Mouse (Mus musculus): Measurements from ENCODE around the gene Gm21865.
"Not testable (repeated sequence)": the region's sequence is repeated elsewhere in the genome, so short reads cannot be mapped to it uniquely, and the experiment has no call there.

Gene Gm21865

DNA sequence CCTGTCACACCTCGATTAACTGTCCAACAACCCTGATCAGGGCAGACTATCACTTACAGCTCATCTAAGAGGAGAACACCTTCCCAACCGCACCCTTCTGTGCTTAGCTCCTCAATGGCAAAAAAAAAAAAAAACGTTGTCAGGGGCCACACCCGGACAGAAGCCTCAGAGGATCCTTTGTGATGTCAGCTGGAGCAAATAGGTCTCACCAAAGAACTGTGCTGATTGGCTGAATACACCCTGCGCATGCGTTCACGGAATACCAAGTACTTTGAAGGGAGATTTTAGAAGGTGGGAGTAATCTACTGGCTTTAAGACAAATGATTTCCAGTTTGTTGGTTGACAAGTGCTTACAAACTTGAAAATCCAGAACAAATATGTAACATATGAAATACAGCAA, at the start of gene Gm21865:
Gene Gm21865, minus strand, starts transcription at position 101 of the 400 bp plus-strand sequence.
- TF ChIP-seq GATA4 (IDR thresholded peaks at IDR 0.05; ENCODE audit: insufficient replicate concordance, low read length), result not testable (repeated sequence)
